Mouse (Mus musculus): ENCODE results near the gene Arhgef18.

Arhgef18 gene

GRCm38 (mm10) chr8:3397597-3397996, 4.8 kb downstream of the Arhgef18 start:
- no peak for DNase-seq (ENCODE audit: low spot score)

- DNase-seq (ENCODE audit: low spot score), result no peak
Measured at GRCm38 (mm10) chr8:3400509-3400908, 7.7 kb downstream of the Arhgef18 start.

- DNase-seq (ENCODE audit: low spot score), result no peak
Measured at GRCm38 (mm10) chr8:3407417-3407816, 14.6 kb downstream of the Arhgef18 start.

DNA sequence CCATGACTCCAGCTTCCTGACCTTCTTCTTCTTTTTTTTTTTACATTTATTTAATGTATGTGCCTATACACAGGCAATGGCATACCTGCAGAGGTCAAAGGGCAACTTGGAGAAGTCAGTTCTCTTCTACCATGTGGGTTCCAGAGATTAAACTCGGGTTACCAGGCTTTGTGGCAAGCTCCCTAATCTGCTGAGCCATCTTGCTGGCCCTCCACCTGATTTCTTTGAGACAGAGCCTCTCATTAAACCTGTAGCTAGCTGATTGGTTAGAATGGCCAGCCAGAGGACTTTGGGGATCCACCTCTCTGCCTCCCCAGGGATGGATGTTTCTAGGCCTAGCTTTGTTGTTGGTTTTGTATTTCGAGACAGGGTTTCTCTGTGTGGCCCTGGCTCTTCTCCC, 18.3 kb downstream of the Arhgef18 start:
- no peak for DNase-seq (ENCODE audit: low spot score)

DNA sequence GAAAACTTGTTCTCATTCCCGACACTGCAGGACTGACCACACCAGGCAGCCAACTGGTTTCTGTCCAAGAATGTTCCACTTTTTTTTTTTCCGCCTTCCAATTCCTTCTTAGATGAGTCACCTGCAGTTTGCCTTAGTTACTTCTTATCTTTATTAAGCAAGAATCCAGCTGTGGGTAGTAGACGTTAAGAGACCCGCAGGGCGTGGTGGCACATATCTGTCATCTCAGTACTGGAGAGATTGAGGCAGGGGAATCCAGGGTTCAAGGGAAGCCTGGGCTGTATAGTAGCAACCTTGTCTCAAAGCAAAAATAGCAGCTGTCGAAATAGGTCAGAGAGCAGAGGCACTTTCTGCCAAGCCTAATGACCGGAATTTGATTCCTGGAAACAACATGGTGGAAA, 19.1 kb downstream of the Arhgef18 start:
- DNase-seq (ENCODE audit: low spot score), result no peak

DNA sequence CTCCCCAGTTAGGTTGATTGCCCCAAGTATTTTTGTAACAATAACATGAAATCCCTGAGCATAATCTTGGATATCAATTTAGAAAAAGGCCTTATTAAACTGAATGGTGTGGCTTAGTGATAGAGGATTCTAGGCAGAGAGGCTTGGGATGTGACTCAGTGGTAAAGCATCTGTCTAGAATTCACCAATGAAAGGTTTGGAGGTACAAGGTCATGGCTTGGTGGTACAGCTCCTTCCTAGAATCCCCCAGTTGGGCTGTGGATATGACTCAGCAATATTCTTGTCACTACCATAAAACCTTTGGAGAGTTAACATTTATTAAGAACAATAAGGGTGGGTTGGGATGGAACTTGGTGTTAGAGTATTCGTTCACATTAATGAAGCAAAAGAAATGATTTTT, 20.0 kb downstream of the Arhgef18 start:
- no peak for DNase-seq (ENCODE audit: low spot score)

DNA sequence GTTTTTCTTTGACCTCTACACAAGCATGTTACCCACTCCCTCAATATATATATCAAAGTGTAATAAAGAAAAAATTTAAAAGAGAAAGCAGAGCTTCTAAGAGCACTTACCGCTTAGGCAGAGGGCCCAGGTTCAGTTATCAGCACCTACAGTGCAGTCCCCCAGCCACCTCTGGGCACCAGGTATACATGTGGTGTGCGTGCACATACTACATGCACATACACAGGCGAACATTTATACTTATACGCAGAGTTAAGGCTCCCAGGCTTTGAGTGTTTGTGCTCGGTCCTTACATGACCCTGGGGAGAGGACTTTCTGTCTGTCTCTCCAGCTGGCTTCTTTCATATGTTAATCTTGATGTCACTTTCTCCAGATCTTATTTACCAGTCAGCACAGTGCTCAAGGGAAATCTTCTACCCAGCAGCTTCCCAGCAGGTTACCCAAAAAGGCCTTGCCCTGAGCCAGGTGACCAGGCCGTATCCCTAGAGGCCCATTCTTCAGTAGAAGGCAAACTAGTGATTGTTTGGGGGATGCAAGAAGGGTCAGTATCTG, 21.9 kb downstream of the Arhgef18 start:
- no peak for DNase-seq (ENCODE audit: low spot score)

DNA sequence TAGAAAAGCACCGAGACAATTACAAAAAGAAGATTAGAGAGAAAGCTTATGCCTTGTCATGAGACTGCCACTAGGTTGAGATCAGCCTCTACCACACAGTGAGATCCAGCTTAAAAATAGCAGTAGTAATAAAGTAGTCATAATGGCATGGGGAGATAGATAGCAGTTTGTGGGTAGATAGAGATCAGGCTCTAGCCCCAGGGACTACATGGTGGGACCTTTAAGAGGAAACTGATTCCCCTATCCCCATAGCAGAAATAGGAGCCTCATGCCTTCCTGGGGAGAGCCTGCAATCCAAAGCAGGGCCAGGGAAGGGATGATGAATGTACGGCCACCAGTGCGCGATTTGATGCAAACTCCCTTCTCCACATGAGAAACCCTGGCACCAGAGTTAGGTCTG, 22.5 kb downstream of the Arhgef18 start:
- DNase-seq (ENCODE audit: low spot score), result no peak

- no peak for DNase-seq (ENCODE audit: low spot score)
Measured at GRCm38 (mm10) chr8:3415661-3416060, 22.9 kb downstream of the Arhgef18 start.

- DNase-seq (ENCODE audit: low spot score), result no peak
Measured at GRCm38 (mm10) chr8:3416846-3417245, 24.0 kb downstream of the Arhgef18 start.

DNA sequence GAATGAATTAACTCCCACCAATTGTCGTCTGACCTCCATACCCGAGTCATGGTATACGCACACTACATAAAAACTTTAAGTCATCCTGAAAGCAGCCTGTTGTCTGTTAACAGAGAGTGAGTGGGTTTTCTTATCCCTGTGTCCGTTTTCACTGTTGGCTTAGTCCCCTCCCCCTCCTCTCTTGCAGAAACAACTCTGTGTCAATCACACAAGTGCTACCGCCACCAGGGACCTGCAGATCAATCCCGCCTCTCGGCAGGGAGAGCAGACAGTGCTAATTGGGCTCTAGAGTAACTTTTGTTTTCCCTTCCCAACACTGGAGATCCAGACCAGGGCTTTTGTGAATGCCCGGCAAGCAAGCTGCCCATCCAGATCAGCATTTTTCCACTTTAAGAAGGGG, 24.6 kb downstream of the Arhgef18 start:
- DNase-seq (ENCODE audit: low spot score), result no peak

GRCm38 (mm10) chr8:3418101-3418500, 25.3 kb downstream of the Arhgef18 start:
- DNase-seq (ENCODE audit: low spot score), result no peak

DNA sequence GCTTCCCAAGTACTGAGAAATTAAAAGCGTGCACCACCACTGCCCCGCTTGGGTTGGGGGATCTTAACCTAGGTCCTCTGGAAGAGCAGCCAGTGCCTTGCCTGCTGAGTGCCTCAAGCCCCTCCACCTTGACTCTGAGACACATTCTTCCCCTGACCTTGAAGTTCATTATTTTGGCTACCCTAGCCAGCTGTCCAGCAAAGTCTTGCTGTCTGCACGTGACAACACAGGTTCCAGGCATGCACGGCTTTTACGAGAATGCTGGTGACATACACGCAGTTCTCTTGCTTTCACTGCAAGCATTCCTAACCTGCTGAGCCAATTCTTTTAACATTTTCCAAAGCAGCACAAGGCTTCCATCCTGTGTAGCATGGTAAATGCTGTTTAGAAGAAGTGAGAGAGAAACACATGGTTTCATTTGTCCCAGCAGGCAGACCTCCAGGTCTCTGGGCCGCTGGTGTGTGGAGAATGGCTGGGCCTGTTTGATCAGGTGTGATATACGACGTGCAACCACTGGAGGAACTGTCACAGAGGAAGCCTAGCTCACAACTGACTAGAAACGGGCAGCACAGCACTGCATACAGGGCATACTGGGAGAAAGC, 27.4 kb downstream of the Arhgef18 start:
- no peak for DNase-seq (ENCODE audit: low spot score)

DNA sequence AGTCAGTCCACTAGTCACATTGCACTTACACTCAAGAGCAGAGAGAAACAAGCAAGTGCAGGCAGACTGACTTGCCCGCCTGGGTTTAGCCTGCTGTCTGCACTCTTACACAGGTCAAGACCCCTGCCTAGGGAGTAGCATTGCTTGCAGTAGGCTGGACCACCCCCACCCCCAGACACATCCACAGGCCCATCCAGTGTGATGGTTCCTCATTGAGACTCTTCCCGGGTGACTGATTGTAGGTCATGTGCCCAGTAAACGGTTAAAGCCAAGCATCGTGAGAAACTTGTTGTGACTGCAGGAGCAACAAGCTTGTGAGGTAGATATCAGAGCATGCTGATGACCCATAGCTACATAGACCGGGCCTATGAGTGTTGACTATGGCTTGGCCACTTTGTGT, 28.7 kb downstream of the Arhgef18 start:
- no peak for DNase-seq (ENCODE audit: low spot score)

DNA sequence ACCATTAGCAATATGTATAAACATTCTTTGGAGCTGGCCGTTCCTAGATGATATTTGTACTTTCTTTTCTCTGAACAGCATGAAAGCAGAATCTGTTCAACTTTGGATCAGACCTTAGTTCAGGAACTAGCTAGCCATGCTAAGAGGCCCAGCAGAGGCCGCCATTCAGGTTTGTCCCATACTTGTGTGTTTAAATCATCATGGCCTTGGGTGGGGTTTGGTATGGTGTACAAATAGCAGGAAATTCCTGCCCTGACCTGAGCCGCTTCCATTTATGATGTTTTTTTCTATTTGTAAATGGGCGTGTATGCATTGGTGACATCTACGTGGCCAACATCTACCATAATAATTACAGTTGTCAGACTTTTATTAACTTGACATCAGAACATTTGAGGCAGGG, 32.4 kb downstream of the Arhgef18 start:
- no peak for DNase-seq (ENCODE audit: low spot score)

DNA sequence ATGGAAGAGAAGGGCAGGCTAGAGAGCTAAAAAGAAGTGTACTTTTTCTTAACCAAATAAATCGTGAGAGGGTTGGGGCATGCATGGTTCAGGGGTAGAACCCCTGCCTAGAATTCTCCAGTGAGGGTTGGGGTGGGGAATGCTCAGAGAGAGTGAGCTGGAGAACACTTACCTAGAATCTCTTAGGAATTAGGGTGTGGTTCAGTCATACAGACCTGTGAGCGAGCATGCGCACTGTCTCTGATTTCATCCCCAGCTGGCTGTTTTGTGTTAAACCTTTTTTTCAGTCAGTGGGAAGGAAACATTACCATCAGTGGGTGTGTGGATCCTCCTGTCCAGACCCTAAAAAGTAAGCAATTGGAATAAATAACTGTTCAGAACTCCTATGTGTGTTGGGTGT, 33.4 kb downstream of the Arhgef18 start:
- no peak for DNase-seq (ENCODE audit: low spot score)

- DNase-seq (ENCODE audit: low spot score), result no peak
Measured at GRCm38 (mm10) chr8:3428426-3428825, 35.6 kb downstream of the Arhgef18 start.

DNA sequence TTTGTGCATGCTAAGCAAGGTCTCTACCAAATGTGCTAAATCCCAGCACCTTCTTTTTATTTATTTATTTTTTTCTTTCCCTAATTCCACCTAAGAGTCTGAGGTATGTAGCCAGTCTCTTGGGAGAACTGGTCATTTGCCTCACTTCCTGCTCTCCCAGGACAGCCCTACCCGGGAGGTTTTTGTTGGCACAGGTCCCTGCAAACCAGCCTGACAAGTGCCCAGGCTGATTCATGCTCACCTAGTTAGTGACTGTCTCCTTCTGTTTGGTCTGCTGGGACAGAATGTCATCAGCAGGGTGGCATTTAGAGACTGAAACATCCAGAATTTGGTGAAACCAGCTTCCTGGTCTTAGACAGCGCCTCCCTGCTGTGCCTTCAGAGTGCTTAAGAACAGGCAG, 37.2 kb downstream of the Arhgef18 start:
- DNase-seq (ENCODE audit: low spot score), result peak; percentile 73

DNA sequence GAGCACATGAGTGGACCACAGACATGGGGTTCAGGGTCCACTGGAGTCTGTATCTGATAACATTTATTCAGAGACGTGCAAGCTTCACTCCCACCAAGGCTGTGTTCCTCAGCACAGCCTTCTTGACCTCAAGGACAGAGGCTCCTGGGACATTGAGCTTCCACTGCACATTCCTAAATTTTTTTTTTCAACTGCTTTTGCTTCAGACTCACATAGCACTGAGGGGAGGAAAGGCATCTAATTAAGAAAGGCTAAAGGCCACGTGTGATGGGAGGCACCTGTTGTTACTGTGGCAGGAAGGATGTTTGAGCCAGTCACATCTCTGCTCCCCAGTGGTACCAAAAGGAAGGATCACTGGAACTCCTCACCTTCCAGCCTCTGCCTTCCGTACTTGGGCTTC, 38.3 kb downstream of the Arhgef18 start:
- DNase-seq (ENCODE audit: low spot score), result no peak

DNA sequence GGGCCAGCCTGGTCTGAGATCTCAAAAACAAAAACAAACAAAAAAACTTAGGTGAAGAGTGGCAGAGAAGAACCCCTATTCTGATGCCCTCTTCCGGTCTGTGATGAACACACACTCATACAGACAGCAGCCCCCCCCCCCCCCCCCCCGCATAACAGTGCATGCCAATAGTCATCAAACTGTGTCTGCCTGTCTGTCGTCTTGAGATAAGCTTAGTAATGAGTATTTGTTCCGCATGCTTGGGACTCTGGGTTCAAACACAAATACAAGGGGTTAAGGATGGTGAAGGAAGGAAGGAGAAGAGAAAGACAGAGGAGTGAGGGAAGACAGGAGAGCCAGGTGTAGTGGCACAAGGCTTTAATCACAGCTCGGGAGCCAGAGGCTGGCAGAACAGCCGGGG, 43.7 kb downstream of the Arhgef18 start:
- DNase-seq (ENCODE audit: low spot score), result no peak

- no peak for DNase-seq (ENCODE audit: low spot score)
Measured at GRCm38 (mm10) chr8:3439510-3439909, 46.7 kb downstream of the Arhgef18 start.

- DNase-seq (ENCODE audit: low spot score), result no peak
Measured at GRCm38 (mm10) chr8:3449226-3449625, 56.4 kb downstream of the Arhgef18 start.

GRCm38 (mm10) chr8:3450670-3451069, 57.9 kb downstream of the Arhgef18 start:
- DNase-seq (ENCODE audit: low spot score), result peak; percentile 66

DNA sequence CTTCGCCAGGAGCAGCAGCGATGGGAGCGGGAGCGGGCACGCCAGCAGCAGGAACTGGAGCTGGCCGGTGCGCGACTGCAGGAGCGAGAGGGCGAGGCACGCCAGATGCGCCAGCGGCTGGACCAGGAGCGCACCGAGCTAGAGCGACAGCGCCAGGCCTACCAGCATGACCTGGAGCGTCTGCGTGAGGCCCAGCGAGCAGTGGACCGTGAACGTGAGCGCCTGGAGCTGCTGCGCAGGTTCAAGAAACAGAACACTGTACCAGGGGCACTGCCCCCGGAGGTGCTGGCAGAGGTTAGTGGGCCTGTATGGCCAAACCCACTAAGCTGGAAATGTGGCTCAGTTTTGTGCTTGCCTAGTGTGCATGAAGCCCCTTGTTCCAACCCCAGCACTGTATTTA, 59.2 kb downstream of the Arhgef18 start:
- no peak for DNase-seq (ENCODE audit: low spot score)

Data from urinary bladder, postnatal 25 days (tissue).